Mouse (Mus musculus) ES-E14 (cell line): ENCODE results near the gene Bcl2l12. TPM values are rescaled to one million over a fixed set of nuclear protein-coding genes. Genes with fewer than 3 reads are reported as not detected.

Experiments
- DNase-seq: peaks from one replicate; pipeline ENCODE4 v3.0.0-alpha.2; 2013; ENCODE audit warnings: low read depth, low spot score
- H3K27ac ChIP-seq: 2 replicates; pipeline ENCODE4 v1.5.1; 2012; ENCODE audit warnings: low read depth, mild to moderate bottlenecking, low read length, moderate library complexity, mixed read lengths; ENCODE audit not compliant: poor library complexity, insufficient read depth, severe bottlenecking
- H3K36me3 ChIP-seq: 2 replicates; pipeline ENCODE4 v1.6.1; 2012; ENCODE audit warnings: mild to moderate bottlenecking, low read length, moderate library complexity, mixed read lengths; ENCODE audit not compliant: control insufficient read depth, poor library complexity, insufficient read depth, severe bottlenecking
- H3K4me1 ChIP-seq, 2 experiments: fragments of 150-350 bp in 1 of 2; sonication (generic) in 1 of 2; 2 replicates each; pipeline ENCODE4 v1.6.1; 2012; ENCODE audit warnings: low read length in 2 of 2, mild to moderate bottlenecking in 1 of 2, mixed read lengths in 1 of 2; ENCODE audit not compliant: control insufficient read depth in 2 of 2, insufficient read depth in 2 of 2, poor library complexity in 1 of 2
- H3K4me3 ChIP-seq, 2 experiments: fragments of 150-350 bp in 1 of 2; sonication (generic) in 1 of 2; 2 replicates each; pipeline ENCODE4 v1.5.1; 2012; ENCODE audit warnings: low read length in 2 of 2, low read depth in 1 of 2, mild to moderate bottlenecking in 1 of 2, mixed read lengths in 1 of 2; ENCODE audit not compliant: insufficient read depth in 1 of 2, poor library complexity in 1 of 2, severe bottlenecking in 1 of 2
- H3K9ac ChIP-seq: 2 replicates; pipeline ENCODE4 v1.6.1; 2012; ENCODE audit warnings: low read depth, mild to moderate bottlenecking, low read length, mixed read lengths; ENCODE audit not compliant: poor library complexity, insufficient read depth, severe bottlenecking
- H3K9me3 ChIP-seq: fragments of 150-350 bp; sonication (generic); 2 replicates; pipeline ENCODE4 v1.6.1; 2012; ENCODE audit warnings: low read depth, mild to moderate bottlenecking, low read length; ENCODE audit not compliant: control insufficient read depth, insufficient read depth
- CHD2 ChIP-seq: IDR thresholded peaks from 2 replicates; pipeline ENCODE4 v1.6.1; 2014; ENCODE audit warnings: mild to moderate bottlenecking, low read depth, low read length, inconsistent platforms
- HCFC1 ChIP-seq: IDR thresholded peaks from 2 replicates; pipeline ENCODE4 v1.6.1; 2012; ENCODE audit warnings: low read length, inconsistent platforms, borderline replicate concordance; ENCODE audit not compliant: insufficient read depth
- MAFK ChIP-seq: IDR thresholded peaks from 2 replicates; pipeline ENCODE4 v1.6.1; 2014; ENCODE audit warnings: mild to moderate bottlenecking, low read depth, low read length, inconsistent platforms; ENCODE audit not compliant: insufficient read depth
- ZC3H11A ChIP-seq: IDR thresholded peaks from 2 replicates; pipeline ENCODE4 v1.6.1; 2012; ENCODE audit warnings: low read depth, mild to moderate bottlenecking, inconsistent platforms, low read length, borderline replicate concordance
- ZNF384 ChIP-seq: IDR thresholded peaks from 2 replicates; pipeline ENCODE4 v1.6.1; 2012; ENCODE audit warnings: low read depth, low read length, inconsistent platforms
- in situ Hi-C, 2 experiments: fragments of 600-800 bp; cut with MboI; formaldehyde crosslinking; loops; one replicate each; pipeline ENCODE4 v1.15.1; 2025; ENCODE audit warnings: low sequenced_read_pairs in 2 of 2, inconsistent platforms in 1 of 2; ENCODE audit not compliant: unreplicated experiment in 2 of 2
- total RNA-seq: library from RNA; depleted of rRNA; stranded (reverse); fragments of 300-350 nt; gene quantifications from 2 replicates; pipeline ENCODE4 v1.2.3, GENCODE M21; 2012

The Bcl2l12 gene
- total RNA-seq, 1 experiment = 13.0 TPM

- Histone ChIP-seq H3K36me3 (peaks cover 13% of the 10 kb centered on the region), H3K27ac (no peak within 1 kb of the TSS), H3K9ac (peak within 1 kb of the TSS; percentile 64), H3K9me3 (no peaks in the 10 kb centered on the region), H3K4me1 (peaks cover 3 to 15% of the 10 kb centered on the region in 2 experiments; a peak in 3 of 4 replicates), H3K4me3 (peak within 1 kb of the TSS; percentile 64 to 79)
- peak; percentile 99 for DNase-seq
- no peak for TF ChIP-seq MAFK
- no peak for TF ChIP-seq HCFC1
- TF ChIP-seq ZNF384 = no peak
- in situ Hi-C loops = no loop called here
Measured at GRCm38 (mm10) chr7:45017242-45018061, 18.9 kb upstream of the Bcl2l12 start, which contains the start of gene Rras. Rras (plus strand) TSS chr7:45017961.

- Histone ChIP-seq H3K4me3 (peak overlapping the region; percentile 59 to 79), H3K9me3 (no peaks in the 10 kb centered on the region), H3K27ac (no peak overlapping the region), H3K4me1 (peaks cover 3 to 15% of the 10 kb centered on the region in 2 experiments; a peak in 3 of 4 replicates), H3K36me3 (peaks cover 20% of the 10 kb centered on the region), H3K9ac (peak overlapping the region; percentile 46)
- DNase-seq = no peak
- TF ChIP-seq ZNF384 (no peak), ZC3H11A (no peak), CHD2 (no peak), MAFK (no peak), HCFC1 (no peak)
- in situ Hi-C loops = no loop called here
Measured at GRCm38 (mm10) chr7:45016761-45017160, 18.2 kb upstream of the Bcl2l12 start.

GRCm38 (mm10) chr7:45015957-45016612, 17.6 kb upstream of the Bcl2l12 start, which contains the start of gene Scaf1:
Scaf1 (minus strand) TSS chr7:45016363.
- H3K36me3 ChIP-seq = peaks cover 26% of the 10 kb centered on the region
- TF ChIP-seq ZC3H11A (no peak), HCFC1 (peak; percentile 97)

GRCm38 (mm10) chr7:45015344-45015956, 16.9 kb upstream of the Bcl2l12 start:
- Histone ChIP-seq H3K4me1 (peaks cover 3 to 15% of the 10 kb centered on the region in 2 experiments; a peak in 3 of 4 replicates), H3K9me3 (no peaks in the 10 kb centered on the region), H3K4me3 (peak overlapping the region; percentile 93 to 96), H3K9ac (peak overlapping the region; percentile 92), H3K36me3 (peaks cover 26% of the 10 kb centered on the region), H3K27ac (peak overlapping the region; percentile 69)
- DNase-seq = no peak
- in situ Hi-C loops = no loop called here
- TF ChIP-seq MAFK (no peak), HCFC1 (no peak), CHD2 (no peak), ZC3H11A (no peak), ZNF384 (no peak)

More at GRCm38 (mm10) chr7:45015957-45016612, 17.6 kb upstream of the Bcl2l12 start, which contains the start of gene Scaf1:
- H3K4me1 ChIP-seq = peaks cover 3 to 15% of the 10 kb centered on the region in 2 experiments; a peak in 3 of 4 replicates
- H3K27ac ChIP-seq = peak within 1 kb of the TSS; percentile 69
- peak within 1 kb of the TSS; percentile 93 to 96 for H3K4me3 ChIP-seq
- H3K9me3 ChIP-seq = no peaks in the 10 kb centered on the region
- DNase-seq = peak; percentile 99
- H3K9ac ChIP-seq = peak within 1 kb of the TSS; percentile 92
- in situ Hi-C loops = no loop called here
